Mouse (Mus musculus): Measurements from ENCODE around the gene Ccn6. TPM values are rescaled to one million over a fixed set of nuclear protein-coding genes. Genes with fewer than 3 reads are reported as not detected.
"Not testable (repeated sequence)": the region's sequence is repeated elsewhere in the genome, so short reads cannot be mapped to it uniquely, and the experiment has no call there.

Gene Ccn6
- 0.17 and 0.36 TPM in 2 replicates for polyA plus RNA-seq (2012; rRNA removed)

DNA sequence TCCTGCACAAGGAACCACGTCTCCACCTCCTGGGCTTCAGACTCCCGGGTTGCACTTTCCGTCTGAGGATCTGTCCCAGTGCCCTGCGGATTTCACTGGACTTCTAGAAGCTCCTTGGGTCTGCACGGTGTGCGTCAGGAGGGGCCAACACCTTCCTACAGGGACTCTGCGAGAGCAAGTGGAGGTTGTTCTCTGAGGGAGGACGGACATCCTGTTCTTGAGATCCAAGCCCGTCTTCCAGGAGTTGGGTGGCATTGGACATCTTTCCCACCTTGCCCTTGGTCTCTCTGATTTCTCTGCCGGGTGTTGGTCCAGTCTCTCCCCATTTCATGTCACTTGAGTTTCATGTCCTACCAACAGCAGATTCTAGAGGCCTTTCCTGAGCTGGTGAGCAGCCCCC is at the start of gene Ccn6:
Ccn6 (minus strand) TSS at position 101 of the 400 bp plus-strand sequence.
- TF ChIP-seq POLR2A (IDR thresholded peaks at IDR 0.05; ENCODE audit: extremely low read depth, insufficient read depth, low read length) (no peak), CTCF (IDR thresholded peaks at IDR 0.05; ENCODE audit: extremely low read depth, insufficient read depth, low read length) (no peak)
- Histone ChIP-seq H3K4me3 (ENCODE audit: insufficient read depth, low read length) (no peak within 1 kb of the TSS), H3K27ac (ENCODE audit: insufficient read depth, low read length) (no peak within 1 kb of the TSS), H3K4me1 (ENCODE audit: control insufficient read depth, insufficient read depth, low read length) (no peaks in the 10 kb centered on the region)

DNA sequence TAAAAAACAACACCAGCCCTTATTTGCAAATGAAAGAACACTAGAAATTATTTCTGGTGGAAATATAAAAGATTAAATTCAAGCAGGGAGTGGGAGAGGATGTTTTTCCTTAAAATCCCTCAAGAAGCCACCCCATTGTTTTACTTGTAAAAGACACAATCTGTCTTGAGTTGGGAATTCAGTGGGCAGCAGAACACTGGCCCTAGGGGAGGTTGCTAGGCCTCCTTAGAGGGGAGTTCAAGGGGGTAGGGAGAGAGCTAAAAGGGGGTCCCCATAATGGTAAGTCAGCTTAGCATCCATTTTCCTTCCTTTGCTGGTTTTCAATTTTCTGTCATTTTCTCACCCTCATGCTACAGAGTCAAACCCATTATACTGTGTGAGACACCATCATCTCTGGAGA is 46.4 kb upstream of the Ccn6 start:
- no peaks in the 10 kb centered on the region for H3K4me1 ChIP-seq (ENCODE audit: control insufficient read depth, insufficient read depth, low read length)

DNA sequence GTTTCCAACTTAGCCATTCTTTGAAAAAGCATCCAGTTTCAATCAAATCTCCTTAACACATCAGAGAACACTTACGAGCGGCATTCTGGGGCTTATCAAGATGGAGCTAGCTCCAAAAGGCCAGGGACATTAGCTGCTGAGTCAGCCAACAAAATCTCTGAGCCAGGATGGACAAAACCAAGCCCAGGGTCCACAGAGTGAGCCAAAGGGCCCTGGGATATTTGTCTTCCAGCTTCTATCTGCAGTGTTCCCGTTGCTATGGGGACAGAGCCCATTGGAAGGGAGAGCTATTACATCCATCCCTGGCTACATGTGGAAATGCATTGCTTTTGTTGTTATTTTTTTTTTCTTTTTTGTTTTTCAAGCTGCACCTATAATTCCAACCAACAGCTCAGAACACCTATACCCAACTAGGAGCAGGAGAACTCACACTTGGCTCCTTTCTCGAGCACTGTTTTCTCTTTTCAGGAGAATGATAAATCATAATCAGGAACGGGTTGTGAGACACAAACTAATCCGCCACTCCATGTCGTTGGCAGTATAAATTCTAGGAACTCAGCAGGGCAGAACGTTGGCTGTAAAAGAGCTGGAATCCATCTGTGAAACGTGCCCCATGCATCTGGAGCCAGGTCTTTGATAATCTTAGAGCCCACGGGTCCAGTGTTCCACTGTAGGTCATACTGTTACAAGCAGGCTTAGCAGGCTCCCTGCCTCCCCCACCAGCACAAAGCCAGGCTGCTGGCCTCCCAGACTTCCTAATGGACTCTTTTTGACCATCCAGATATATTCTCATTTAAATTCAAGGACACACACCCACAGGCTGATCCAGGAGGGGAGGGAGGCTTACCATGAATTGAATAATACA is 45.8 kb upstream of the Ccn6 start:
- TF ChIP-seq POLR2A (IDR thresholded peaks at IDR 0.05; ENCODE audit: extremely low read depth, insufficient read depth, low read length): no peak
- no peak for TF ChIP-seq CTCF (IDR thresholded peaks at IDR 0.05; ENCODE audit: extremely low read depth, insufficient read depth, low read length)
- H3K27ac ChIP-seq (ENCODE audit: insufficient read depth, low read length): no peak overlapping the region
- no peaks in the 10 kb centered on the region for H3K4me1 ChIP-seq (ENCODE audit: control insufficient read depth, insufficient read depth, low read length)
- no peak overlapping the region for H3K4me3 ChIP-seq (ENCODE audit: insufficient read depth, low read length)

More for the DNA sequence above, 46.4 kb upstream of the Ccn6 start:
- no peak overlapping the region for H3K4me3 ChIP-seq (ENCODE audit: insufficient read depth, low read length)
- TF ChIP-seq CTCF (IDR thresholded peaks at IDR 0.05; ENCODE audit: extremely low read depth, insufficient read depth, low read length): no peak
- TF ChIP-seq POLR2A (IDR thresholded peaks at IDR 0.05; ENCODE audit: extremely low read depth, insufficient read depth, low read length): no peak
- H3K27ac ChIP-seq (ENCODE audit: insufficient read depth, low read length): no peak overlapping the region

DNA sequence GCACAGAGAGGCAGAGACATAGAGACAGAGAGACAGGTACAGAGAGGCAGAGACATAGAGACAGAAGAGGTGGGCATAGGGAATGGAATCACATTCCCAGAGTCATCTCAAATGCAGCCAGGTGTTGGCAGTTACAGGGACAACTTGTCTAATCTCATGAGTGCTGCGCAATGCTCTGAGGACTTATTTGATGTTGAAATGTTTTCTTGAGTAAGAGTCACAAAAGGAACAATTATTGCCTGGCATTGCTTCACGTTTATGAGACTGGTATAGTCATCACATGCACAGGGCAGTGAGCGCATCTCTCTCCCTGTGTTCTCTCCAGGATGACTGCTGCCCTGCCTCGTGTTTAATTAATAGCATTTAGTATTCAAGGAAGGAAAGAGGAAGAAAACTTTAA is 45.1 kb upstream of the Ccn6 start:
- Histone ChIP-seq H3K27ac (ENCODE audit: insufficient read depth, low read length) (no peak overlapping the region), H3K4me3 (ENCODE audit: insufficient read depth, low read length) (no peak overlapping the region), H3K4me1 (ENCODE audit: control insufficient read depth, insufficient read depth, low read length) (no peaks in the 10 kb centered on the region)
- no peak for TF ChIP-seq POLR2A (IDR thresholded peaks at IDR 0.05; ENCODE audit: extremely low read depth, insufficient read depth, low read length)
- no peak for TF ChIP-seq CTCF (IDR thresholded peaks at IDR 0.05; ENCODE audit: extremely low read depth, insufficient read depth, low read length)

DNA sequence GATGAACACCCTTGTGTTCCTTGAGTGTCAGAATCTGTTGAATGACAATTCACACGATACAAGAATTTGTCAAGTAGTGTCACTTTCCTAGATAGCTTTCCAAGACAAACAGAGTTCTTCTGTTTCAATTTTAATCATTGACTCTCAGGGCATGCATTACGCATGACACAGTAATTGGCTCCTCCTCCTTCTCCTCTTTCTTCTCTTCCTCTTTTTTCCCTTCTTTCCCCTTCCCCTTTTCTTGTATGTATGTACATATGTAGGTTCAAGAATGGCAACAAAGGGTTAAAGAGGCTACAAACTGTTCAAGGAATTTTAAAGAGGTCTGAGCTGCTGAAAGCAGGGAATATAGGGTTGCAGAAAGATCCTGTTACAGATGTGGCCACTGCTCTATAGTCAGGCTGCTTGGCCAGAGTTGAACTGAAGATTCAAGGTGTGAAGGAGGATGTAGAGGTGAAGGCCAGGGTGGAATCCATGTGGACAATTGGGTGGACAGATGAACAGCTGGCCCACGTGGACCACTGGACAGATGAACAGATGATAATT is 43.8 kb upstream of the Ccn6 start:
- no peaks in the 10 kb centered on the region for H3K4me1 ChIP-seq (ENCODE audit: control insufficient read depth, insufficient read depth, low read length)
- no peak overlapping the region for H3K4me3 ChIP-seq (ENCODE audit: insufficient read depth, low read length)
- H3K27ac ChIP-seq (ENCODE audit: insufficient read depth, low read length): no peak overlapping the region
- TF ChIP-seq POLR2A (IDR thresholded peaks at IDR 0.05; ENCODE audit: extremely low read depth, insufficient read depth, low read length) (no peak), CTCF (IDR thresholded peaks at IDR 0.05; ENCODE audit: extremely low read depth, insufficient read depth, low read length) (no peak)

DNA sequence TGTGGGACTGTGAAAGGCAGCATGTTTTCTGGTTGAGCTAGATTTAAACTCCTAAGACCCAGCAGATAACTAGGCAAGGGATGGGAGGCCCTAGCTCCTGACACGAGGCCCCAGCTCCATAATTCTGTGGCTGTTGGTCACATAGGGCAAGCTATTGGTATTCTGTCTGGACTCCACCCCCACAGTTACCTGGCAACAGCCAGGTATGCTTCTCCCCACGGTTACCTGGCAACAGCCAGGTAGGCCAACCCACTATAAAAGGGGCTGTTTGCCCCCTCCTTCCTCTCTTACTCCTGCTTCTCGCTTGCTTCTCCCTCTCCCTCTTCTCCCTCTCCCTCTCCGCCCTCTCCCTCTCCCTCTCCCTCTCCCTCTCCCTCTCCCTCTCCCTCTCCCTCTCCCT is 38.9 kb upstream of the Ccn6 start:
- no peak overlapping the region for H3K27ac ChIP-seq (ENCODE audit: insufficient read depth, low read length)
- TF ChIP-seq POLR2A (IDR thresholded peaks at IDR 0.05; ENCODE audit: extremely low read depth, insufficient read depth, low read length) (no peak), CTCF (IDR thresholded peaks at IDR 0.05; ENCODE audit: extremely low read depth, insufficient read depth, low read length) (no peak)
- no peaks in the 10 kb centered on the region for H3K4me1 ChIP-seq (ENCODE audit: control insufficient read depth, insufficient read depth, low read length)
- H3K4me3 ChIP-seq (ENCODE audit: insufficient read depth, low read length): no peak overlapping the region

DNA sequence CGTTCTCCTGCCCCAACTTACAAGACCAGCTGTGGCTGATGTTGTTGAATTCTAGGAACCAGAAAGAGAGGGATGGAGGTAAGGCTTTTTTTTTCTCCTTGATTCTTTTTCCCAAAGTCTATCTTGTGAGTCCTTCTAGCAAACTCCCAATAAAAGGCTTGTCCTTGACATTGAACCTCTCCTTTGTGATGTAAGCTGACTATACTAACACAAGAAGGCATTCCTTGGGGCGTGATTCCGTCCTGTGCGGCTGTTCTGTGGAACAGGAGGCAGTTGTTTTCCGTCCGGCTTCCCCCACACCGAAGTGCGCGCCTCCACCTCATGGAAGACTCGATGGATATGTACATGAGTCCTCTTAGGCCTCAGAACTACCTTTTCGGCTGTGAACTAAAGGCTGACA is 34.6 kb upstream of the Ccn6 start:
- H3K27ac ChIP-seq (ENCODE audit: insufficient read depth, low read length): not testable (repeated sequence)

DNA sequence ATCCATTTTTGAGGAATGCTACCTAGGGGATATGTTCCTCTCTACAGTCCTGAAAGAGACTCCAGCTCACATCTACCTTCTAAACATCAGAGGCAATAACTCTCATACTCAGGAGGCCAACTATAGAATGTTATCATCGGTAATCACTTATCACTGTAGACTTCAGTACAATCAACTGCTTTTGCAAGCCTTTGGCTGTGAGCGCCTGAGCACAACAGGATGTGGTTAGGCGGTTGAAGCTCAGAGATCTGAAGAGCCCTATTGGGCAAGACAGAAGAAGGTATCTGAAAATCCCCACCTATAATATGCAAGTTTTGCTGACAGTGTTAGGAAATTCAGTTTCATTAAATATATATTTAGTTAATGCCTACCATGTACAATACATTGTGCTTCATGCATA is 29.1 kb upstream of the Ccn6 start:
- Histone ChIP-seq H3K27ac (ENCODE audit: insufficient read depth, low read length) (no peak overlapping the region), H3K4me3 (ENCODE audit: insufficient read depth, low read length) (no peak overlapping the region), H3K4me1 (ENCODE audit: control insufficient read depth, insufficient read depth, low read length) (no peaks in the 10 kb centered on the region)
- TF ChIP-seq CTCF (IDR thresholded peaks at IDR 0.05; ENCODE audit: extremely low read depth, insufficient read depth, low read length) (no peak), POLR2A (IDR thresholded peaks at IDR 0.05; ENCODE audit: extremely low read depth, insufficient read depth, low read length) (no peak)

More for the DNA sequence above, 34.6 kb upstream of the Ccn6 start:
- H3K4me3 ChIP-seq (ENCODE audit: insufficient read depth, low read length); H3K4me1 ChIP-seq (ENCODE audit: control insufficient read depth, insufficient read depth, low read length): not testable (repeated sequence)

DNA sequence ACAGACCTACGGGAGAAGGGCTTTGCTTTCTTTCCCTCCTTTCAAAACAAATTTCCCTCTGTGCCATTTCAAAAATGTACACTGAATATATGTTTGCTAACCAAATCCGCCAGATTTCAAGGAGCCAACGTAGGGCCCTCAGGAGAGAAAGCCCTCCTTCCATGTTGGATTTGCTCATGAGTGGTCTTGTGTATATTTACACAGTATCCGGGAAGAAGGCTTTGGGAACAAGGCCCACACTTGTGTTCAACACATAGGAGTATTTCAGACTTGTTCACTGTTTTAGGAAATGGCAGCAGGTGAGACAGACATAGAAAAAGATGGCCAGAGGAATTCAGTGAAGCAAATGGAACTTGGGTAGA is 21.9 kb upstream of the Ccn6 start:
- no peaks in the 10 kb centered on the region for H3K4me1 ChIP-seq (ENCODE audit: control insufficient read depth, insufficient read depth, low read length)

DNA sequence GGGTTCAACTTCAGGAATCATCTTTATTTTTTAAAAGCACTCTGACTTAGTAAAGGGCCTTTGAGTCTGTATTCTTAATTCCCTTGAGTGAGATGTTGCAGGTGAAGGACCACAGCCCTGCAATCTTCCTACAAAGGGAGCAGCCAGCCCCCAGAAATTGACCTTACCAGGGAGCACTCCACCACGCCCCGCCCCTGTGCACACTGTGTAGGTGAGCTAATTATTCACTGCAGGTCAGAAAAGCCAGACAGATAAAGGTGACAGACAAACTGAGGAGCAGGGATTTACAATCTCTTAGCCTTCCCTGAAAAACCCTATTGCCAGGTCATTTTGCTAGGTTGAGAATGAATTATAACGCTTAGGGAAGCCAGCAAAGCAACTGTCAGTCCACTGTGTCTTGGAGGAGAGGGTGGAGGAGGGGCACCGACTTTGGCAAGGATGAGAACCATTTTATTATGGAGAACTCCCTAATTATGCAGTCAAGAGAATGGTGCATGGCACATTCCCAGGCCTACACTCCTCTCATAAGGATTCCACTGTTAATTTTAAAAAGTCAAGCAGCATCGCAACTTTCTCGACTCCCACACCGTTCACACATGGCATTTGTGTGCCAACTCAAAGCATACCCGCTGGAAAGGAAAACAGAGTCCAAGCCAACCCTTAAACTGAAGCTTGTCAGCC is 21.4 kb upstream of the Ccn6 start:
- TF ChIP-seq CTCF (IDR thresholded peaks at IDR 0.05; ENCODE audit: extremely low read depth, insufficient read depth, low read length): no peak
- no peak for TF ChIP-seq POLR2A (IDR thresholded peaks at IDR 0.05; ENCODE audit: extremely low read depth, insufficient read depth, low read length)
- Histone ChIP-seq H3K4me1 (ENCODE audit: control insufficient read depth, insufficient read depth, low read length) (no peaks in the 10 kb centered on the region), H3K4me3 (ENCODE audit: insufficient read depth, low read length) (no peak overlapping the region), H3K27ac (ENCODE audit: insufficient read depth, low read length) (no peak overlapping the region)

More for the DNA sequence above, 21.9 kb upstream of the Ccn6 start:
- no peak for TF ChIP-seq CTCF (IDR thresholded peaks at IDR 0.05; ENCODE audit: extremely low read depth, insufficient read depth, low read length)
- TF ChIP-seq POLR2A (IDR thresholded peaks at IDR 0.05; ENCODE audit: extremely low read depth, insufficient read depth, low read length): no peak
- no peak overlapping the region for H3K4me3 ChIP-seq (ENCODE audit: insufficient read depth, low read length)
- no peak overlapping the region for H3K27ac ChIP-seq (ENCODE audit: insufficient read depth, low read length)
